Mouse (Mus musculus): ENCODE measurements around the gene Tbc1d2. TPM values are rescaled to one million over a fixed set of nuclear protein-coding genes. Genes with fewer than 3 reads are reported as not detected.

Gene Tbc1d2
- polyA plus RNA-seq, 1 experiment from 2014 or later, result 0.57 TPM

GRCm38 (mm10) chr4:46572616-46573015, 77.4 kb downstream of the Tbc1d2 start:
- no peak overlapping the region for H3K9ac ChIP-seq
- peaks cover 10% of the 10 kb centered on the region for H3K4me1 ChIP-seq (replicated peaks)
- no peak overlapping the region for H3K4me3 ChIP-seq
- H3K9me3 ChIP-seq, result peaks cover 4% of the 10 kb centered on the region; the same call in 1 of the 2 replicates
- WGBS, result 83% methylated on average over 4 of the region's 4 CpGs
- ATAC-seq (ENCODE audit: low read depth), result no peak
- H3K36me3 ChIP-seq, result no peaks in the 10 kb centered on the region
- no peak overlapping the region for H3K27ac ChIP-seq (replicated peaks)
- no peak overlapping the region for H3K4me2 ChIP-seq
- H3K27me3 ChIP-seq, result no peaks in the 10 kb centered on the region

- no peaks in the 10 kb centered on the region for H3K27me3 ChIP-seq
- 93% methylated on average over 9 of the region's 9 CpGs for WGBS
- H3K4me3 ChIP-seq, result no peak overlapping the region
- no peak overlapping the region for H3K4me2 ChIP-seq
- H3K9me3 ChIP-seq, result peaks cover 4% of the 10 kb centered on the region; the same call in 1 of the 2 replicates
- H3K4me1 ChIP-seq (replicated peaks), result peaks cover 10% of the 10 kb centered on the region
- H3K9ac ChIP-seq, result no peak overlapping the region
- H3K36me3 ChIP-seq, result no peaks in the 10 kb centered on the region
- no peak for ATAC-seq (ENCODE audit: low read depth)
- no peak overlapping the region for H3K27ac ChIP-seq (replicated peaks)
Observed at GRCm38 (mm10) chr4:46571744-46572143, 78.3 kb downstream of the Tbc1d2 start.

- no peak for ATAC-seq (ENCODE audit: low read depth)
- 42% methylated on average over 5 of the region's 5 CpGs for WGBS
- H3K4me2 ChIP-seq, result no peak overlapping the region
Observed at GRCm38 (mm10) chr4:46569671-46570070, 80.3 kb downstream of the Tbc1d2 start.

GRCm38 (mm10) chr4:46568169-46568568, 81.8 kb downstream of the Tbc1d2 start:
- ATAC-seq (ENCODE audit: low read depth), result no peak
- Histone ChIP-seq H3K36me3 (no peaks in the 10 kb centered on the region), H3K4me1 (replicated peaks) (peaks cover 10% of the 10 kb centered on the region), H3K27me3 (no peaks in the 10 kb centered on the region), H3K4me2 (no peak overlapping the region), H3K9me3 (no peaks in the 10 kb centered on the region; the same call in 1 of the 2 replicates), H3K9ac (no peak overlapping the region), H3K4me3 (no peak overlapping the region), H3K27ac (replicated peaks) (no peak overlapping the region)
- WGBS, result 93% methylated on average over 8 of the region's 8 CpGs

More at GRCm38 (mm10) chr4:46569671-46570070, 80.3 kb downstream of the Tbc1d2 start:
- H3K9ac ChIP-seq, result no peak overlapping the region
- H3K27ac ChIP-seq (replicated peaks), result no peak overlapping the region
- no peaks in the 10 kb centered on the region for H3K36me3 ChIP-seq
- no peaks in the 10 kb centered on the region; the same call in 1 of the 2 replicates for H3K9me3 ChIP-seq
- H3K4me3 ChIP-seq, result no peak overlapping the region
- H3K27me3 ChIP-seq, result no peaks in the 10 kb centered on the region
- peaks cover 10% of the 10 kb centered on the region for H3K4me1 ChIP-seq (replicated peaks)

GRCm38 (mm10) chr4:46566931-46567671, 82.9 kb downstream of the Tbc1d2 start:
- Histone ChIP-seq H3K9me3 (no peaks in the 10 kb centered on the region; the same call in 1 of the 2 replicates), H3K4me2 (no peak overlapping the region), H3K4me1 (replicated peaks) (peaks cover 10% of the 10 kb centered on the region), H3K27me3 (no peaks in the 10 kb centered on the region), H3K36me3 (no peaks in the 10 kb centered on the region), H3K9ac (no peak overlapping the region), H3K27ac (replicated peaks) (no peak overlapping the region), H3K4me3 (no peak overlapping the region)
- no peak for ATAC-seq (ENCODE audit: low read depth)
- WGBS, result 73% methylated on average over 8 of the region's 8 CpGs

- Histone ChIP-seq H3K9ac (no peak overlapping the region), H3K27ac (replicated peaks) (no peak overlapping the region), H3K27me3 (no peaks in the 10 kb centered on the region), H3K4me3 (no peak overlapping the region), H3K9me3 (no peaks in the 10 kb centered on the region), H3K4me2 (no peak overlapping the region), H3K4me1 (replicated peaks) (peaks cover 10% of the 10 kb centered on the region), H3K36me3 (no peaks in the 10 kb centered on the region)
- 88% methylated on average over 4 of the region's 4 CpGs for WGBS
- ATAC-seq (ENCODE audit: low read depth), result no peak
Observed at GRCm38 (mm10) chr4:46565393-46565955, 84.5 kb downstream of the Tbc1d2 start.

GRCm38 (mm10) chr4:46564247-46564646, 85.8 kb downstream of the Tbc1d2 start:
- H3K4me3 ChIP-seq, result no peak overlapping the region
- no peaks in the 10 kb centered on the region for H3K27me3 ChIP-seq
- H3K9me3 ChIP-seq, result no peaks in the 10 kb centered on the region
- H3K4me1 ChIP-seq (replicated peaks), result peaks cover 2% of the 10 kb centered on the region; the same call in 1 of the 2 replicates
- H3K9ac ChIP-seq, result no peak overlapping the region
- H3K4me2 ChIP-seq, result no peak overlapping the region
- no peak for ATAC-seq (ENCODE audit: low read depth)
- no peak overlapping the region for H3K27ac ChIP-seq (replicated peaks)
- WGBS, result 94% methylated on average over 4 of the region's 4 CpGs
- H3K36me3 ChIP-seq, result no peaks in the 10 kb centered on the region

GRCm38 (mm10) chr4:46563847-46564246, 86.2 kb downstream of the Tbc1d2 start:
- no peak overlapping the region for H3K9ac ChIP-seq
- no peaks in the 10 kb centered on the region for H3K4me1 ChIP-seq (replicated peaks)
- no peaks in the 10 kb centered on the region for H3K9me3 ChIP-seq
- H3K27ac ChIP-seq (replicated peaks), result no peak overlapping the region
- no peak overlapping the region for H3K4me3 ChIP-seq
- no peak overlapping the region for H3K4me2 ChIP-seq
- H3K27me3 ChIP-seq, result no peaks in the 10 kb centered on the region
- WGBS, result 77% methylated on average over 10 of the region's 10 CpGs
- ATAC-seq (ENCODE audit: low read depth), result no peak
- H3K36me3 ChIP-seq, result no peaks in the 10 kb centered on the region

GRCm38 (mm10) chr4:46562841-46563240, 87.2 kb downstream of the Tbc1d2 start:
- no peak overlapping the region for H3K9ac ChIP-seq
- H3K4me1 ChIP-seq (replicated peaks), result no peaks in the 10 kb centered on the region
- H3K27me3 ChIP-seq, result no peaks in the 10 kb centered on the region
- 94% methylated on average over 14 of the region's 14 CpGs for WGBS
- no peak overlapping the region for H3K27ac ChIP-seq (replicated peaks)
- no peaks in the 10 kb centered on the region for H3K9me3 ChIP-seq
- no peaks in the 10 kb centered on the region for H3K36me3 ChIP-seq
- H3K4me2 ChIP-seq, result no peak overlapping the region
- ATAC-seq (ENCODE audit: low read depth), result no peak
- H3K4me3 ChIP-seq, result no peak overlapping the region

GRCm38 (mm10) chr4:46562037-46562436, 88.0 kb downstream of the Tbc1d2 start:
- WGBS, result 83% methylated on average over 5 of the region's 5 CpGs
- Histone ChIP-seq H3K36me3 (no peaks in the 10 kb centered on the region), H3K4me1 (replicated peaks) (no peaks in the 10 kb centered on the region), H3K27ac (replicated peaks) (no peak overlapping the region), H3K27me3 (no peaks in the 10 kb centered on the region), H3K4me3 (no peak overlapping the region), H3K9me3 (no peaks in the 10 kb centered on the region), H3K9ac (no peak overlapping the region), H3K4me2 (no peak overlapping the region)
- no peak for ATAC-seq (ENCODE audit: low read depth)

GRCm38 (mm10) chr4:46560069-46560705, 89.8 kb downstream of the Tbc1d2 start:
- ATAC-seq (ENCODE audit: low read depth), result no peak
- no peak overlapping the region for H3K4me2 ChIP-seq
- no peak overlapping the region for H3K9ac ChIP-seq
- H3K4me3 ChIP-seq, result no peak overlapping the region
- no peak overlapping the region for H3K27ac ChIP-seq (replicated peaks)
- no peaks in the 10 kb centered on the region for H3K36me3 ChIP-seq
- WGBS, result 79% methylated on average over 14 of the region's 14 CpGs
- H3K4me1 ChIP-seq (replicated peaks), result no peaks in the 10 kb centered on the region
- H3K27me3 ChIP-seq, result no peaks in the 10 kb centered on the region
- no peaks in the 10 kb centered on the region for H3K9me3 ChIP-seq
